Mouse (Mus musculus): ENCODE measurements around the gene Tas2r126. TPM values are rescaled to one million over a fixed set of nuclear protein-coding genes. Genes with fewer than 3 reads are reported as not detected.

Tas2r126 gene
- not detected for polyA plus RNA-seq (2017; shearing (Covaris generic))

GRCm38 (mm10) chr6:42434446-42434845, at the start of gene Tas2r126:
Gene Tas2r126 (plus strand): TSS chr6:42434535.

GRCm38 (mm10) chr6:42399938-42400337, 34.4 kb upstream of the Tas2r126 start, which contains the start of gene Tas2r143:
Gene Tas2r143 (plus strand): TSS chr6:42400238.

GRCm38 (mm10) chr6:42405134-42405533, 29.2 kb upstream of the Tas2r126 start, which contains the start of gene Tas2r135:
Gene Tas2r135 (plus strand): TSS chr6:42405434.

GRCm38 (mm10) chr6:42465096-42465495, 30.8 kb downstream of the Tas2r126 start, which contains the start of gene Olfr458:
Gene Olfr458 (minus strand): TSS chr6:42465196.

GRCm38 (mm10) chr6:42476235-42476634, 41.9 kb downstream of the Tas2r126 start, which contains the start of gene Olfr457:
Gene Olfr457 (minus strand): TSS chr6:42476335.

Other genes with a start within 250 kb of the Tas2r126 start
- gene Tas2r144, start 219.2 kb upstream of the Tas2r126 start, polyA plus RNA-seq (2017; shearing (Covaris generic)) = not detected
- gene Gstk1, start 188.6 kb upstream of the Tas2r126 start, polyA plus RNA-seq (2017; shearing (Covaris generic)) = 7.2 TPM
- gene Tmem139, start 172.6 kb upstream of the Tas2r126 start, polyA plus RNA-seq (2017; shearing (Covaris generic)) = not detected
- gene Casp2, start 169.6 kb upstream of the Tas2r126 start, polyA plus RNA-seq (2017; shearing (Covaris generic)) = 37.6 TPM
- gene Clcn1, start 147.8 kb upstream of the Tas2r126 start, polyA plus RNA-seq (2017; shearing (Covaris generic)) = not detected
- not detected for gene Fam131b, start 109.9 kb upstream of the Tas2r126 start, polyA plus RNA-seq (2017; shearing (Covaris generic))
- 202 TPM for gene Zyx, start 84.9 kb upstream of the Tas2r126 start, polyA plus RNA-seq (2017; shearing (Covaris generic))
- 0.76 TPM for gene Epha1, start 61.3 kb upstream of the Tas2r126 start, polyA plus RNA-seq (2017; shearing (Covaris generic))
- not detected for gene Tas2r143, start 34.3 kb upstream of the Tas2r126 start, polyA plus RNA-seq (2017; shearing (Covaris generic))
- not detected for gene Tas2r135, start 29.1 kb upstream of the Tas2r126 start, polyA plus RNA-seq (2017; shearing (Covaris generic))
- gene Olfr458, start 30.7 kb downstream of the Tas2r126 start, polyA plus RNA-seq (2017; shearing (Covaris generic)) = not detected
- 0.55 TPM for gene Olfr457, start 41.8 kb downstream of the Tas2r126 start, polyA plus RNA-seq (2017; shearing (Covaris generic))
- not detected for gene Olfr456, start 52.7 kb downstream of the Tas2r126 start, polyA plus RNA-seq (2017; shearing (Covaris generic))
- not detected for gene Olfr455, start 113.1 kb downstream of the Tas2r126 start, polyA plus RNA-seq (2017; shearing (Covaris generic))
- not detected for gene Tcaf3, start 163.2 kb downstream of the Tas2r126 start, polyA plus RNA-seq (2017; shearing (Covaris generic))
- gene Tcaf2, start 210.7 kb downstream of the Tas2r126 start, polyA plus RNA-seq (2017; shearing (Covaris generic)) = not detected